Mouse (Mus musculus) kidney, postnatal 14 days (tissue): Measurements from ENCODE around the gene St3gal2.
A peak's percentile ranks its signal among the peaks of the same experiment; 100 is the strongest.
"Not testable (repeated sequence)": the region's sequence is repeated elsewhere in the genome, so short reads cannot be mapped to it uniquely, and the experiment has no call there.

Experiments
- DNase-seq: peaks from one replicate; pipeline ENCODE4 v3.0.0; 2022; ENCODE audit warnings: mixed read lengths

The St3gal2 gene

DNA sequence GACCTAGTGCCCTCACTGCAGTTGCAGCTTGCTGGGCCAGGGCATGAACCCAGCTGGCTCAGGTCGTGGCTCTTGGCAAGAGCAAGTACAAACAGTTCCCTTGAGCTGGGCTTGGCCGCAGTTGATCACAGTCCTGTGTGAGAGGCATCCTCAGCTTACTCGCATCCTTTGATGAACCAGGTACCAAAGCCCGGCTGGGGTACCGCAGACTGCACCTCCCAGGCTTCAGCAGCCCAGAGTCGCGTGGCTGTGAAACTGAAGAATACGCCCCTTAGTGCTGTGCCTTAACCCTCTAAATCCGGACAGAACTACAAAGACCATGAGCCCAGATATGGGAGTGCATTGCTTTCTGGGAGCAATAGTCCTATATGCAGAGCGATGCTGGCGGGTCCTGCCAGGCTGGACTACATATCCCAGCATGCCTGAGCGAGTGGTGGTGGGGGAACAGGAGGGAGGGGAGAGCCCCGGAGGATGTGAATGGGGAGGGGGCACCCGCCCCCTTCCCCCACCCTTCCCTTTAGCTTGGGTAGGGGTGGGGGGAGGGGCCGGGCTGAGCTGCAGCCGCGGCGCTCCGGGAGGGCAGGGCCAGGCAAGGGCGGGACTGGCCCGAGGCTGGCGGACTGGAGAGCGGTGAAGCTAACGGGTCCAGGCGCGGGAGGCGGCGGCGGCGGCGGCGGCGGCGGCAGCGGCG, at the start of gene St3gal2:
St3gal2 (plus strand) TSS at position 582 of the 691 bp plus-strand sequence.
- DNase-seq, result peak; percentile 94

DNA sequence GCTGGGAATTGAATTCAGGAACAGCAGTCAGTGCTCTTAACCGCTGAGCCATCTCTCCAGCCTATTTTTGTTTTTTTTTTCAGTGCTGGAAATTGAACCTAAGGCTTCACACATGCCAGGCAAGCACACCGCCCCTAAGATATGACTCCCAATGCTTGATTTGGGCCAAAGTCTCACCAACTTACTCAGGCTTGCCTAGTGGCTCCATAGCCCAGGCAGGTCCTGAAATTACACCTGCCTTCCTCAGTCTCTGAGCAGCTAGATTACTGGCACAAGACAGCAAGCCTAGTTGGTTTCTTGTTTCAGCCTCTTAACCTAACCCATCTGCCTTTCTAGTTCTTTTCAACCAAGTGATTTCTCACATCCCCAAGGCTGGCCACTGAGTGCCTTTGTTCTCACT, 49.2 kb upstream of the St3gal2 start:
- DNase-seq, result no peak

- no peak for DNase-seq
These were observed 41.9 kb upstream of the St3gal2 start for GRCm38 (mm10) chr8:110877862-110878261.

- DNase-seq, result no peak
These were observed 37.9 kb upstream of the St3gal2 start for GRCm38 (mm10) chr8:110881741-110882310.

- DNase-seq, result peak; percentile 18
These were observed 35.9 kb upstream of the St3gal2 start for GRCm38 (mm10) chr8:110883824-110884223.

- DNase-seq, result no peak
These were observed 33.1 kb upstream of the St3gal2 start for GRCm38 (mm10) chr8:110886634-110887033.

- no peak for DNase-seq
These were observed 32.2 kb upstream of the St3gal2 start for GRCm38 (mm10) chr8:110887551-110887950.

DNA sequence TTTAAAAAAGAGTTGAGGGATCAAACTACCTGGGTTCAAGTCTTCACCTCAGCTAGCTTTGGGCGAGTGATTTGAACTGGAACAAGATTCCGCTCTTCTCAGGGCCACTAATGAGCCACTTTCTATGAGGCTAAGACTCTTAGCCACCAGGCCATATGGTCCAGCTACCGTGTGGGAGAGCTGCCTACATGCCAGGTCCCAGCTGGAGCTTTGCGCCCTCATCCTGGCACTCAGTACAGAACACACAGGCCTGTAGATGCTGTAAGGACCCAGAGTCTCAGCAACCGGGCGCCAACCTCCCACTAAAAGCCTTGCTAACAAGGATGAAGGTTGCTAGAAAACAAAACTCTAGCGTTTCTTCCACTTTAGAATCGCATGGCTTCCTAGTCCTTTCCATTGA, 31.3 kb upstream of the St3gal2 start:
- DNase-seq, result no peak

- no peak for DNase-seq
These were observed 30.9 kb upstream of the St3gal2 start for GRCm38 (mm10) chr8:110888860-110889259.

- DNase-seq, result no peak
These were observed 29.7 kb upstream of the St3gal2 start for GRCm38 (mm10) chr8:110889904-110890470.

DNA sequence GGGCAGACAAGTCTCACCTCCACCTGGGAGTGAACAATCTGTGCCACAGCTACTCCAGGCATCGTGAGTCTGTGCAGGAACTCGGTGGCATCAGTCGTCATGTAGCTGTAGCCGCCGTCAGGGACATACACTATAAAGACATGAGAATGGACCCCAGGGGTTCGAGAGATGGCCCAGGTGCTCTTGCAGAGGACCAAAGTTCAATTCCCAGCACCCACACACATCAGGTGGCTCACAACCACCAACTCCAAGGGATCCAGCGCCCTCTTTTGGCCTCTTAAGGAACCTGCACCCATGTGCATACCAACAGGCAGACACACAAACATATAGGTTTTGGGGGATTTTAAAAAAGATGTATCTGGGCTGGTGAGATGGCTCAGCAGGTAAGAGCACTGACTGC, 27.7 kb upstream of the St3gal2 start:
- no peak for DNase-seq

GRCm38 (mm10) chr8:110892913-110893312, 26.8 kb upstream of the St3gal2 start:
- no peak for DNase-seq

- DNase-seq, result no peak
These were observed 24.9 kb upstream of the St3gal2 start for GRCm38 (mm10) chr8:110894851-110895250.

DNA sequence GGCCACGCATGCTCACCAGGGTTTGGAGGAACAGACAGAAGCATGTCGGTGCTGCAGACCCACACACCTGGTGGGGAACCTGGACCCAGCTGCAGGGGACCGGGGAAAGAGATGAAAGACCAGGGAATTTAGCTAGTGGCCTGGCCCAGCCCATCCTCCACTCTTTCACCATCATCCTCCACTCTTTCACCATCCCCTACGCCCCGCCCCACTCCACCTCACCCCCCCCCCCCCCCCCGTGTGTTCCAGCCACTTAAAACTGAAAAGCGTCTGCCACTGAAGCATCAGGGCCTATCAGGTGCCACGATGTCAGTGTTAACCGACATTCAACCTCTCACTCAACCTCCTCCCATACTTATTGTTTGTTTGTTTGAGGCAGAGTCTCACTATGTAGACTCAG, 24.5 kb upstream of the St3gal2 start:
- no peak for DNase-seq

DNA sequence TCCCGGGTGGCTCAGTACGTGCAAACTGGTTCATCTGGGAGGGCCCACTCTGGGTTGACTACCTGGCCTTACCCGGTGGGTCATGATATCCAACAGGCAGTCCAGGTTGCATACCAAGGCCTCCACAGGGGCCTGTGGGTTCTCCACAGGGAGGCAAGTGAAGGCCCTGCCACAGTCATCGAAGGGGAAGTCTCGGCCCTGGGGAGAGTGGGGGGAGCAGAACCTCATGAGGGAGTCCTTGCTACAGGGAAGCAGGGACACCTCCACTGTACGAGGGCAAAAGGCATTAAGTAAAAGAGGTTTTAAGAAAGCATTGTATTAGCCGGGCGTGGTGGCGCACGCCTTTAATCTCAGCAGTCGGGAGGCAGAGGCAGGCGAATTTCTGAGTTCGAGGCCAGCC, 23.9 kb upstream of the St3gal2 start:
- DNase-seq, result no peak

DNA sequence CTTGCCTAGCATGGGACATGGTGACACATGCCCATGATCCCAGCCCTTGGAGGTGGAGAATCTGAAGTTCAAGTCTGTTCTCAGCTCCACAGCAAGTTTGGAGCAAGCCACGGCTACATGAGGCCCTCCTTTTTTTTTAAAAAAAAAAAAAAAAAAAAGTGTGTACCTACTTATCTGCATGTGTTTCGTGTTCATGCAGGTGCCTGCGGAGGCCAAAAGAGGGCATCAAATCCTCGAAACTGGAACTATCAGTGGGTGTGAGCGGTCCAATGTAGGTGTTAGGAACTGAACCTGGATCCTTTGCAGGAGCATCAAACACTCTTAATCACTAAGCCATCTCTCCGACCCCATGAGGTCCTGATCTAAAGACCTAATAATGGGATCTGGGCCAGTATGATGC, 22.2 kb upstream of the St3gal2 start:
- DNase-seq, result no peak

DNA sequence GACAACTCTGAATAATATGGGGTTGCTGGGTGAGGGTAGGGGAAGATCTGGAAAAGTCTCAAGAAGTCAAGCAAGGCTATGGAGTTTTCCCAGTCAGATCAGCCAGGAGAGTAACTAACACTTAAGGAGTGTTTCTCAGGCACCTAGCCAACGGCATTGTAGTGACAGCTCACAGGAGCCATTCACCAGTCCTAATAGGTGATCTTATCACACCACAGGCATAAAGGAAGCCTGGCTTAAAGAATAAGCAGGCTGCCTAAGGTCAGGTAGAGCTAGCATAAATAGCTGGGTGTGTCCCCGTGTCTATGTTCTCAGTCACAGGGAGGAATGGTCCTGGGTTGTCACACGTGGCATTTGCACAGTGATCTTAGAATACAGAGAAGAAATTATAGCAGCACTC, 18.7 kb upstream of the St3gal2 start:
- DNase-seq, result no peak

DNA sequence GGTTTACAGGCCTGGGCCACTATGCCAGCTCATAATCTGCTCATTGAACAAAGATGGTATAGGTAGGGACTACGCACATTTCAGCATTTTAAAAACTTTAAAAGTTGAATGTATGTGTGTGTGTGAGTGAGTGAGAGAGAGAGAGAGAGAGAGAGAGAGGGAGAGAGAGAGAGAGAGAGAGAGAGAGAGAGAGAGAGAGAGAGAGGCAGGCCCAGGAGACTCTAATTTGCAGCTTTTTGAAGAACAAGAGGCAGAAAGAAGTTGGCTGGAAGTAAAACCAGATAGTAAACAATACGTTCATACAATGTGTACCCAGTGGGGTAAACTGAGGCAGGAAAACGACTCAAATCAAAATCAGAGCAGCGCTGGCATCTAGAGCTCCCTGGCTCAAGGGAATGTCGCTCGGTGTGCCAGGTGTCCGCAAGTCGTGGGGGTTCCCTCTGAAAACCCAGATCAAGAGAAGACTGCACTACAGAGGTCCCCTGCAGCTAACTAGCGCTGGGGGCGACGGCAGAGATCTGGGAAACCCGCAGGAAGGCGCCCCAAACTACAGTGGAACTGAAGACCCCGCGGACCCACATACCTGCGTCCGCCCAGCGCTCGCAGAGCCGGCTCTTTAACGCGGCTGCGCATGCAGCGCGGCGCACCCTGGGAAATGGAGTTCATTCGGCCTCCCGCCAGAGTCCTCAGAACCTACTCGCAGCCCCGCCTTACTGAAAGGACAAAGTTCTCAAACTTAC, 17.7 kb upstream of the St3gal2 start, which contains the start of gene Fuk:
Fuk (minus strand) TSS at position 650 of the 740 bp plus-strand sequence.
- peak; percentile 92 for DNase-seq

DNA sequence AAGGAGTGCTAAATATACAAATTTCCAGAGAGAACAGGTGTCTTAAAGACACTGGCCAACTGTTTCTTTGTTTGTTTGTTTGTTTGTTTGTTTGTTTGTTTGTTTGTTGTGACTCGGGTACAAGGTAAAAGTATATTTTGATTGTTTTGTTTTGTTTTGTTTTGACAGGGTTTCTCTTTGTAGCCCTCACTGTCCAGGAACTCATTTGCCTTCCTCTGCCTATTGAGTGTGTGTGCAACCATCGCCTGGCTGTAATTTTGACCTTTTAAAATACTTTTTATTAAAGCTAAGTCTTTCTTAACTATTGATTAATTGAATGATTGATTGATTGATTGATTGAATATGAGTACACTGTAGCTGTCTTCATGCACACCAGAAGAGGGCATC, 17.1 kb upstream of the St3gal2 start:
- no peak for DNase-seq

GRCm38 (mm10) chr8:110905404-110905803, 14.3 kb upstream of the St3gal2 start:
- no peak for DNase-seq

DNA sequence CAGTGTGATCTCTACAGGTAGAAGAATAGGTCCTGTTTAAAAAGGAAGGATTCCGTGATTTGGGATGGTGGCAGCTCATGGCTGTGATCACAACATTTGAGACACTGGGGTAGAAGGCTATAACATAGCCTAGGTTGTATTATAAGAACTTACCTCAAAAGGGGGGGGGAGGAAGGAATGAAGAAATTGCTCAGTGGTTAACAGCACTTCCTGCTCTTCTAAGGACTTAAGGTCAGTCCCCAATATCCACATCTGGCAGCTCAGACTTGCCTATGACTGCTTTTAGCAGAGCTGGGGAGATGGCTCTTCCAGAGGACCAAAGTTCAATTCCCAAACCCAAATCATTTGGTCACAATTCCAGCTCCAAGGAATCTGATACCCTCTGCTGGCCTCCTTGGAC, 13.0 kb upstream of the St3gal2 start:
- DNase-seq, result no peak

GRCm38 (mm10) chr8:110909850-110910249, 9.9 kb upstream of the St3gal2 start:
- not testable (repeated sequence) for DNase-seq
